ENCODE assay signal across 8 mouse cellular contexts in genomic region chr4:150625425-150625824, GRCm38 (mm10). TPM values are rescaled to one million over a fixed set of nuclear protein-coding genes. Genes with fewer than 3 reads are reported as not detected.
A peak's percentile ranks its signal among the peaks of the same experiment; 100 is the strongest.
DNase-seq lines count a peak whose midpoint lies in the region; ATAC-seq and TF ChIP-seq lines count a peak whose summit lies in the region.

No protein-coding gene starts in this region.

- peak; percentile 29 for DNase-seq in CD4-positive helper T cell, adult 2 months (ENCODE audit: low read depth, low spot score)
- DNase-seq in T-cell, adult 2 months (ENCODE audit: low spot score), result peak; percentile 19
- DNase-seq in heart, adult 9 months (ENCODE audit: low spot score in 2 of 2), result peak; percentile 59 to 71
- peak; percentile 48 for DNase-seq in thymus, postnatal 4 days

- H3K9ac ChIP-seq in kidney, embryonic 14.5 days (ENCODE audit: low read depth, low read length), result no peak overlapping the region
- no peak overlapping the region for H3K9ac ChIP-seq in liver, embryonic 16.5 days (ENCODE audit: low read depth, low read length)
- H3K9ac ChIP-seq in neural tube, embryonic 14.5 days (replicated peaks; ENCODE audit: low read depth, low read length), result no peak overlapping the region

- H3K4me2 ChIP-seq in kidney, embryonic 14.5 days (replicated peaks; ENCODE audit: low read depth, low read length), result no peak overlapping the region
- H3K4me2 ChIP-seq in liver, embryonic 16.5 days (ENCODE audit: low read depth, low read length), result no peak overlapping the region
- H3K4me2 ChIP-seq in neural tube, embryonic 14.5 days (ENCODE audit: low read depth, low read length), result no peak overlapping the region

- TF ChIP-seq POLR2A in cortical plate, adult 2 months (IDR thresholded peaks at IDR 0.05; ENCODE audit: extremely low read depth, insufficient read depth, low read length), result no peak

- no peaks in the 10 kb centered on the region for H3K4me1 ChIP-seq in cortical plate, adult 2 months (ENCODE audit: control insufficient read depth, insufficient read depth, low read length)
- no peaks in the 10 kb centered on the region for H3K4me1 ChIP-seq in kidney, embryonic 14.5 days (ENCODE audit: control insufficient read depth, insufficient read depth, low read length)
- H3K4me1 ChIP-seq in liver, embryonic 16.5 days (ENCODE audit: control insufficient read depth, low read depth, low read length), result no peaks in the 10 kb centered on the region; the same call in 1 of the 2 replicates
- H3K4me1 ChIP-seq in neural tube, embryonic 14.5 days (ENCODE audit: control insufficient read depth, insufficient read depth, low read length), result no peaks in the 10 kb centered on the region

- TF ChIP-seq CTCF in cortical plate, adult 2 months (IDR thresholded peaks at IDR 0.05; ENCODE audit: extremely low read depth, insufficient read depth, low read length), result peak; percentile 65

- H3K9me3 ChIP-seq in kidney, embryonic 14.5 days (ENCODE audit: control insufficient read depth, low read length), result no peaks in the 10 kb centered on the region
- H3K9me3 ChIP-seq in liver, embryonic 16.5 days (replicated peaks; ENCODE audit: control insufficient read depth, low read length), result no peaks in the 10 kb centered on the region
- H3K9me3 ChIP-seq in neural tube, embryonic 14.5 days (ENCODE audit: control insufficient read depth, low read length), result no peaks in the 10 kb centered on the region

- 26% methylated on average over 1 of the region's 1 CpGs for WGBS in kidney, embryonic 14.5 days
- WGBS in liver, embryonic 16.5 days (ENCODE audit: insufficient replicate concordance), result 32% methylated on average over 1 of the region's 1 CpGs
- WGBS in neural tube, embryonic 14.5 days, result 22% methylated on average over 1 of the region's 1 CpGs

- ATAC-seq in kidney, embryonic 14.5 days (ENCODE audit: low FRiP score, low TSS enrichment), result peak; percentile 76
- ATAC-seq in liver, embryonic 16.5 days (ENCODE audit: low read depth), result peak; percentile 55; the same call in 1 of the 2 replicates
- ATAC-seq in neural tube, embryonic 14.5 days (ENCODE audit: low read depth), result peak; percentile 44; the same call in 1 of the 2 replicates

- H3K27me3 ChIP-seq in kidney, embryonic 14.5 days (ENCODE audit: control insufficient read depth, insufficient read depth, low read length), result no peaks in the 10 kb centered on the region
- H3K27me3 ChIP-seq in liver, embryonic 16.5 days (ENCODE audit: control insufficient read depth, insufficient read depth, low read depth, low read length), result no peaks in the 10 kb centered on the region
- H3K27me3 ChIP-seq in neural tube, embryonic 14.5 days (ENCODE audit: control insufficient read depth, insufficient read depth, low read length), result no peaks in the 10 kb centered on the region

- no peak overlapping the region for H3K4me3 ChIP-seq in cortical plate, adult 2 months (ENCODE audit: insufficient read depth, low read length)
- no peak overlapping the region for H3K4me3 ChIP-seq in kidney, embryonic 14.5 days (ENCODE audit: low read length)
- no peak overlapping the region for H3K4me3 ChIP-seq in liver, embryonic 16.5 days (ENCODE audit: low read depth, low read length)
- H3K4me3 ChIP-seq in neural tube, embryonic 14.5 days (ENCODE audit: low read depth, low read length), result no peak overlapping the region

- H3K27ac ChIP-seq in cortical plate, adult 2 months (ENCODE audit: insufficient read depth, low read length), result no peak overlapping the region
- no peak overlapping the region for H3K27ac ChIP-seq in kidney, embryonic 14.5 days (ENCODE audit: low read depth, low read length)
- no peak overlapping the region for H3K27ac ChIP-seq in liver, embryonic 16.5 days (ENCODE audit: low read length)
- no peak overlapping the region for H3K27ac ChIP-seq in neural tube, embryonic 14.5 days (ENCODE audit: low read depth, low read length)

- peaks cover 19% of the 10 kb centered on the region; the same call in 1 of the 2 replicates for H3K36me3 ChIP-seq in kidney, embryonic 14.5 days (ENCODE audit: control insufficient read depth, insufficient read depth, low read length)
- peaks cover 3% of the 10 kb centered on the region; the same call in 1 of the 2 replicates for H3K36me3 ChIP-seq in liver, embryonic 16.5 days (ENCODE audit: control insufficient read depth, insufficient read depth)
- peaks cover 8% of the 10 kb centered on the region; the same call in 1 of the 2 replicates for H3K36me3 ChIP-seq in neural tube, embryonic 14.5 days (ENCODE audit: control insufficient read depth, insufficient read depth, low read length)

RNA-seq across cellular contexts. Expression of gene Slc45a1, which starts 26.5 kb away (rescaled TPM):
- 38.6 and 41.8 TPM in 2 replicates for polyA plus RNA-seq in cortical plate, adult 2 months (2012; rRNA removed)
- polyA plus RNA-seq in kidney, embryonic 14.5 days (2014; fragmentation: Nextera tagmentation; extraction: Ambion mirVana), result not detected in 2 replicates
- polyA plus RNA-seq in liver, embryonic 16.5 days (2015; fragmentation: Nextera tagmentation; extraction: Ambion mirVana), result not detected in 2 replicates
- 33.8 and 43.8 TPM in 2 replicates for polyA plus RNA-seq in neural tube, embryonic 14.5 days (2014; fragmentation: Nextera tagmentation; extraction: Ambion mirVana)

Comparison
In these comparisons a context has a peak if more than half of its experiments do, and no peak if none do; other contexts are left out.
1. RNA of gene Slc45a1, which starts 26.5 kb away (polyA plus RNA-seq): 33.8 to 43.8 TPM in neural tube, embryonic 14.5 days and 38.6 to 41.8 TPM in cortical plate, adult 2 months; not detected in kidney, embryonic 14.5 days and not detected in liver, embryonic 16.5 days; every median in the first group is over 10 times any median in the second.
2. Peak in every context shown above with its lines, with median percentiles within 50 percentile points of each other: DNase-seq and ATAC-seq.